Mouse (Mus musculus): ENCODE measurements at regions not wholly inside any gene's neighbourhood (a gene's known extent, or its start where the extent isn't known, plus 50 kb on each side); places are given as distances from the start of the nearest gene placed in this dataset.

- H3K4me1 ChIP-seq (replicated peaks; ENCODE audit: control insufficient read depth, insufficient read depth, low read length) = peaks cover 19% of the 10 kb centered on the region
- no peak overlapping the region for H3K4me3 ChIP-seq (replicated peaks; ENCODE audit: low read length)
- no peaks in the 10 kb centered on the region for H3K27me3 ChIP-seq (replicated peaks; ENCODE audit: control insufficient read depth, insufficient read depth, low read length)
- H3K36me3 ChIP-seq (ENCODE audit: control insufficient read depth, insufficient read depth) = no peaks in the 10 kb centered on the region
- H3K4me2 ChIP-seq (ENCODE audit: low read length) = peak overlapping the region; percentile 31
- WGBS = 4% methylated on average over 2 of the region's 2 CpGs
- ATAC-seq = no peak
- no peaks in the 10 kb centered on the region for H3K9me3 ChIP-seq (ENCODE audit: control insufficient read depth, low read length)
- peak overlapping the region; percentile 84 for H3K27ac ChIP-seq (ENCODE audit: low read length)
- no peak overlapping the region for H3K9ac ChIP-seq (replicated peaks; ENCODE audit: low read depth, low read length)
Measured at GRCm38 (mm10) chr7:70105024-70105423, 261.5 kb downstream of the Nr2f2 start.

- 3% methylated on average over 8 of the region's 8 CpGs for WGBS
- Histone ChIP-seq H3K36me3 (ENCODE audit: control insufficient read depth, insufficient read depth) (no peaks in the 10 kb centered on the region), H3K9ac (replicated peaks; ENCODE audit: low read depth, low read length) (no peak overlapping the region), H3K27ac (ENCODE audit: low read length) (peak overlapping the region; percentile 84), H3K9me3 (ENCODE audit: control insufficient read depth, low read length) (no peaks in the 10 kb centered on the region), H3K27me3 (replicated peaks; ENCODE audit: control insufficient read depth, insufficient read depth, low read length) (no peaks in the 10 kb centered on the region; the same call in 1 of the 2 replicates), H3K4me2 (ENCODE audit: low read length) (peak overlapping the region; percentile 31), H3K4me3 (replicated peaks; ENCODE audit: low read length) (no peak overlapping the region), H3K4me1 (replicated peaks; ENCODE audit: control insufficient read depth, insufficient read depth, low read length) (peaks cover 19% of the 10 kb centered on the region)
- ATAC-seq = peak; percentile 94
Measured at GRCm38 (mm10) chr7:70104486-70104885, 262.0 kb downstream of the Nr2f2 start.

GRCm38 (mm10) chr7:70103680-70104079, 262.9 kb downstream of the Nr2f2 start:
- no peaks in the 10 kb centered on the region; the same call in 1 of the 2 replicates for H3K27me3 ChIP-seq (replicated peaks; ENCODE audit: control insufficient read depth, insufficient read depth, low read length)
- H3K9me3 ChIP-seq (ENCODE audit: control insufficient read depth, low read length) = no peaks in the 10 kb centered on the region
- peaks cover 12% of the 10 kb centered on the region for H3K4me1 ChIP-seq (replicated peaks; ENCODE audit: control insufficient read depth, insufficient read depth, low read length)
- H3K4me2 ChIP-seq (ENCODE audit: low read length) = 0 out of 2 replicates have a peak overlapping the region, but pooled peaks have one; percentile 16
- H3K4me3 ChIP-seq (replicated peaks; ENCODE audit: low read length) = no peak overlapping the region
- no peaks in the 10 kb centered on the region for H3K36me3 ChIP-seq (ENCODE audit: control insufficient read depth, insufficient read depth)
- WGBS = 17% methylated on average over 5 of the region's 5 CpGs
- H3K27ac ChIP-seq (ENCODE audit: low read length) = peak overlapping the region; percentile 41
- peak; percentile 67 for ATAC-seq
- no peak overlapping the region for H3K9ac ChIP-seq (replicated peaks; ENCODE audit: low read depth, low read length)

GRCm38 (mm10) chr7:70099001-70099400, 267.5 kb downstream of the Nr2f2 start:
- H3K36me3 ChIP-seq (ENCODE audit: control insufficient read depth, insufficient read depth) = no peaks in the 10 kb centered on the region
- H3K4me3 ChIP-seq (replicated peaks; ENCODE audit: low read length) = no peak overlapping the region
- no peak overlapping the region for H3K9ac ChIP-seq (replicated peaks; ENCODE audit: low read depth, low read length)
- no peak for ATAC-seq
- no peaks in the 10 kb centered on the region for H3K4me1 ChIP-seq (replicated peaks; ENCODE audit: control insufficient read depth, insufficient read depth, low read length)
- no peak overlapping the region for H3K27ac ChIP-seq (ENCODE audit: low read length)
- WGBS = 85% methylated on average over 1 of the region's 1 CpGs
- H3K27me3 ChIP-seq (replicated peaks; ENCODE audit: control insufficient read depth, insufficient read depth, low read length) = no peaks in the 10 kb centered on the region; the same call in 1 of the 2 replicates
- no peak overlapping the region for H3K4me2 ChIP-seq (ENCODE audit: low read length)
- H3K9me3 ChIP-seq (ENCODE audit: control insufficient read depth, low read length) = no peaks in the 10 kb centered on the region

- peak; percentile 62 for ATAC-seq
- Histone ChIP-seq H3K4me2 (ENCODE audit: low read length) (no peak overlapping the region), H3K4me3 (replicated peaks; ENCODE audit: low read length) (no peak overlapping the region), H3K36me3 (ENCODE audit: control insufficient read depth, insufficient read depth) (no peaks in the 10 kb centered on the region), H3K4me1 (replicated peaks; ENCODE audit: control insufficient read depth, insufficient read depth, low read length) (no peaks in the 10 kb centered on the region), H3K27me3 (replicated peaks; ENCODE audit: control insufficient read depth, insufficient read depth, low read length) (0 out of 2 replicates have a peak, but pooled peaks cover 3% of the 10 kb centered on the region), H3K9ac (replicated peaks; ENCODE audit: low read depth, low read length) (no peak overlapping the region), H3K27ac (ENCODE audit: low read length) (no peak overlapping the region), H3K9me3 (ENCODE audit: control insufficient read depth, low read length) (peaks cover 9% of the 10 kb centered on the region)
- 37% methylated on average over 21 of the region's 21 CpGs for WGBS
Measured at GRCm38 (mm10) chr7:70093916-70094784, 272.4 kb downstream of the Nr2f2 start.

- Histone ChIP-seq H3K4me2 (ENCODE audit: low read length) (no peak overlapping the region), H3K27me3 (replicated peaks; ENCODE audit: control insufficient read depth, insufficient read depth, low read length) (0 out of 2 replicates have a peak, but pooled peaks cover 3% of the 10 kb centered on the region), H3K4me3 (replicated peaks; ENCODE audit: low read length) (no peak overlapping the region), H3K9ac (replicated peaks; ENCODE audit: low read depth, low read length) (no peak overlapping the region), H3K36me3 (ENCODE audit: control insufficient read depth, insufficient read depth) (no peaks in the 10 kb centered on the region), H3K27ac (ENCODE audit: low read length) (no peak overlapping the region), H3K4me1 (replicated peaks; ENCODE audit: control insufficient read depth, insufficient read depth, low read length) (no peaks in the 10 kb centered on the region), H3K9me3 (ENCODE audit: control insufficient read depth, low read length) (peaks cover 9% of the 10 kb centered on the region)
- WGBS = 98% methylated on average over 2 of the region's 2 CpGs
- ATAC-seq = no peak
Measured at GRCm38 (mm10) chr7:70092089-70092488, 274.4 kb downstream of the Nr2f2 start.

GRCm38 (mm10) chr7:70089121-70089520, 277.4 kb downstream of the Nr2f2 start:
- Histone ChIP-seq H3K4me2 (ENCODE audit: low read length) (no peak overlapping the region), H3K4me1 (replicated peaks; ENCODE audit: control insufficient read depth, insufficient read depth, low read length) (no peaks in the 10 kb centered on the region), H3K36me3 (ENCODE audit: control insufficient read depth, insufficient read depth) (no peaks in the 10 kb centered on the region), H3K9me3 (ENCODE audit: control insufficient read depth, low read length) (peaks cover 12% of the 10 kb centered on the region), H3K4me3 (replicated peaks; ENCODE audit: low read length) (no peak overlapping the region), H3K27me3 (replicated peaks; ENCODE audit: control insufficient read depth, insufficient read depth, low read length) (0 out of 2 replicates have a peak, but pooled peaks cover 3% of the 10 kb centered on the region), H3K27ac (ENCODE audit: low read length) (no peak overlapping the region), H3K9ac (replicated peaks; ENCODE audit: low read depth, low read length) (no peak overlapping the region)
- ATAC-seq = no peak
- WGBS = 6% methylated on average over 5 of the region's 5 CpGs

- H3K9me3 ChIP-seq (ENCODE audit: control insufficient read depth, low read length) = no peaks in the 10 kb centered on the region
- no peaks in the 10 kb centered on the region for H3K36me3 ChIP-seq (ENCODE audit: control insufficient read depth, insufficient read depth)
- no peak overlapping the region for H3K9ac ChIP-seq (replicated peaks; ENCODE audit: low read depth, low read length)
- peak; percentile 60 for ATAC-seq
- H3K27me3 ChIP-seq (replicated peaks; ENCODE audit: control insufficient read depth, insufficient read depth, low read length) = no peaks in the 10 kb centered on the region
- no peak overlapping the region for H3K27ac ChIP-seq (ENCODE audit: low read length)
- H3K4me3 ChIP-seq (replicated peaks; ENCODE audit: low read length) = no peak overlapping the region
- H3K4me2 ChIP-seq (ENCODE audit: low read length) = no peak overlapping the region
- peaks cover 17% of the 10 kb centered on the region for H3K4me1 ChIP-seq (replicated peaks; ENCODE audit: control insufficient read depth, insufficient read depth, low read length)
- WGBS = 10% methylated on average over 1 of the region's 1 CpGs
Measured at GRCm38 (mm10) chr7:70069662-70070061, 296.9 kb downstream of the Nr2f2 start.

GRCm38 (mm10) chr7:70067828-70068719, 298.5 kb downstream of the Nr2f2 start:
- Histone ChIP-seq H3K9ac (replicated peaks; ENCODE audit: low read depth, low read length) (peak overlapping the region; percentile 23; the same call in 1 of the 2 replicates), H3K27me3 (replicated peaks; ENCODE audit: control insufficient read depth, insufficient read depth, low read length) (no peaks in the 10 kb centered on the region), H3K4me1 (replicated peaks; ENCODE audit: control insufficient read depth, insufficient read depth, low read length) (peaks cover 17% of the 10 kb centered on the region), H3K27ac (ENCODE audit: low read length) (peak overlapping the region; percentile 16), H3K4me2 (ENCODE audit: low read length) (peak overlapping the region; percentile 11), H3K36me3 (ENCODE audit: control insufficient read depth, insufficient read depth) (no peaks in the 10 kb centered on the region), H3K4me3 (replicated peaks; ENCODE audit: low read length) (no peak overlapping the region), H3K9me3 (ENCODE audit: control insufficient read depth, low read length) (no peaks in the 10 kb centered on the region)
- 10% methylated on average over 18 of the region's 18 CpGs for WGBS
- ATAC-seq = peak; percentile 68
